Mouse (Mus musculus) heart, embryonic 12.5 days (tissue): ENCODE data around the gene Kif1b. TPM values are rescaled to one million over a fixed set of nuclear protein-coding genes. Genes with fewer than 3 reads are reported as not detected.

ENCODE experiments used
- ATAC-seq: fragments of 200-750 bp; cut with Nextera tagmentation; 2 replicates; pipeline ENCODE4 v1.8.0; 2017; ENCODE audit warnings: moderate TSS enrichment, moderate library complexity; ENCODE audit not compliant: insufficient number of reproducible peaks, low FRiP score
- H3K27ac ChIP-seq: fragments of 300-500 bp; sonication (generic); 2 replicates; pipeline ENCODE4 v1.5.1; 2016; ENCODE audit warnings: mild to moderate bottlenecking, moderate library complexity; ENCODE audit not compliant: poor library complexity, severe bottlenecking
- H3K27me3 ChIP-seq: fragments of 300-500 bp; sonication (generic); replicated peaks from 2 replicates; pipeline ENCODE4 v1.6.1; 2016; ENCODE audit warnings: mild to moderate bottlenecking, moderate library complexity
- H3K36me3 ChIP-seq: fragments of 300-500 bp; sonication (generic); 2 replicates; pipeline ENCODE4 v1.6.1; 2016; ENCODE audit warnings: mild to moderate bottlenecking, moderate library complexity
- H3K4me1 ChIP-seq: fragments of 300-500 bp; sonication (generic); replicated peaks from 2 replicates; pipeline ENCODE4 v1.6.1; 2016; ENCODE audit warnings: mild to moderate bottlenecking
- H3K4me2 ChIP-seq: fragments of 300-500 bp; sonication (generic); 2 replicates; pipeline ENCODE4 v1.6.1; 2016; ENCODE audit warnings: mild to moderate bottlenecking, moderate library complexity
- H3K4me3 ChIP-seq: fragments of 300-500 bp; sonication (generic); 2 replicates; pipeline ENCODE4 v1.5.1; 2016; ENCODE audit warnings: mild to moderate bottlenecking
- H3K9ac ChIP-seq: fragments of 300-500 bp; sonication (generic); 2 replicates; pipeline ENCODE4 v1.6.1; 2016; ENCODE audit warnings: mild to moderate bottlenecking, moderate library complexity
- H3K9me3 ChIP-seq: fragments of 300-500 bp; sonication (generic); replicated peaks from 2 replicates; pipeline ENCODE4 v1.6.1; 2016; ENCODE audit warnings: mild to moderate bottlenecking, moderate library complexity
- WGBS: fragments of 180-500 bp; shearing (Covaris S2); methylation state at CpG from one replicate; pipeline ENCODE4 v1.1.7; 2016; 5-methylcytosine and 5-hydroxymethylcytosine counted together
- polyA plus RNA-seq: library from polyadenylated mRNA; unstranded; fragments of >200 nt; fragmentation: Nextera tagmentation; extraction: Ambion mirVana; gene quantifications from 2 replicates; pipeline ENCODE4 v1.2.1, GENCODE M21; 2016

Kif1b gene
- polyA plus RNA-seq, result 60.1 and 62.9 TPM in 2 replicates

DNA sequence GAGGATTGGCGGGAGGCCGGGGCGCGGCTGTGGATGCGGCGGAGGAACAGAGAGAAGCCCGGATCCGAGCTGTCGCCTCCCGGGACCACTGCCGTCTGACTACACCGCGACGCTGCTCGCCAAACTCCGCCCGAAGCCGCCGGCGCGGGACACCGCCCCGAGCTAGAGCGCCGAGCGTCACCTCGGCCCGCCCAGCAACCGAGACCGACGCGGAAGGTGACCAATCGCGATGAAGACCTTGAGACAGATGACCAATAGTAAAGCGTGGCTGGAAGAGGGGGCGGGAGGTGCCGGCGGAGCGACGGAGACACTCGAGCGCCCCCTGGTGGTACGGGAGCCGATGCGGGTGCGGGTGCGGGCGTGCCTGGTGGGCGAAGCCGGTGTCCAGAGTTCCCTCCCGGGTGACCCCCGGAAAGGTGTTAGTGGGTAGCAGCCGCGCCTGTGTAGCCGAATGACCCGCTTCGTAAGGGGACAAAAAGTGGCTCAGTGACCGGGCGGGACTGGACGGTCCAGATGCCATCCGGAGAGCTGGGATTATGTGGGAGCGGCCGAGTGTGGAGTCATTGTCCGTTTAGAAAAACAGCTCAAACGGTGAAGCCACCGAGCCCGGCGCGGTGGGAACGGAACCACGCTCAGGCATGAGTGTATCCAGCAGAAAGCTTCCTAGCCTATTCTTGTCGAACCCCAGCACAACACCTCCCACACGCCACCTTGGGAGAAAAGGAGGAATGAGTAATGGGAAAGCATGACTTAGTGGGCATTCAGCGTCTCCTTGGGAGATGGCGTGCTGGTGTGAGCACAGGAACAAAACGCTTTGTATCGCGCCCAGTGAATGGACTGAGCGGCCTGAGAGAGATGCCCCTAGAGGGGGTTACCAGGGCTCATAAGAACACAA lies at the start of gene Kif1b:
Gene Kif1b (minus strand): TSS at position 98 of the 895 bp plus-strand sequence.
- Histone ChIP-seq H3K4me3 (peak within 1 kb of the TSS; percentile 94), H3K9ac (peak within 1 kb of the TSS; percentile 95), H3K27ac (peak within 1 kb of the TSS; percentile 93), H3K4me2 (peak within 1 kb of the TSS; percentile 90), H3K36me3 (no peaks in the 10 kb centered on the region), H3K27me3 (no peaks in the 10 kb centered on the region), H3K4me1 (peaks cover 29% of the 10 kb centered on the region), H3K9me3 (no peaks in the 10 kb centered on the region)
- WGBS, result under 1% methylated on average over 79 of the region's 79 CpGs
- ATAC-seq, result peak; percentile 99

GRCm38 (mm10) chr4:149354671-149355070 lies 47.2 kb upstream of the Kif1b start:
- no peak for ATAC-seq
- Histone ChIP-seq H3K27me3 (no peaks in the 10 kb centered on the region), H3K27ac (no peak overlapping the region), H3K9me3 (no peaks in the 10 kb centered on the region), H3K4me3 (no peak overlapping the region), H3K4me1 (peaks cover 8% of the 10 kb centered on the region; the same call in 1 of the 2 replicates), H3K4me2 (no peak overlapping the region), H3K9ac (no peak overlapping the region), H3K36me3 (peaks cover 96% of the 10 kb centered on the region)
- WGBS, result 96% methylated on average over 8 of the region's 8 CpGs

- Histone ChIP-seq H3K9me3 (no peaks in the 10 kb centered on the region), H3K4me1 (peaks cover 9% of the 10 kb centered on the region), H3K4me2 (no peak overlapping the region), H3K27ac (peak overlapping the region; percentile 42; the same call in 1 of the 2 replicates), H3K9ac (no peak overlapping the region), H3K4me3 (no peak overlapping the region), H3K36me3 (peaks cover 89% of the 10 kb centered on the region), H3K27me3 (no peaks in the 10 kb centered on the region)
- WGBS, result 61% methylated on average over 8 of the region's 8 CpGs
- no peak for ATAC-seq
Measured at GRCm38 (mm10) chr4:149351596-149352150, 44.2 kb upstream of the Kif1b start.

GRCm38 (mm10) chr4:149348963-149349362 lies 41.5 kb upstream of the Kif1b start:
- Histone ChIP-seq H3K4me3 (no peak overlapping the region), H3K27ac (no peak overlapping the region), H3K9ac (no peak overlapping the region), H3K36me3 (peaks cover 80% of the 10 kb centered on the region), H3K4me1 (peaks cover 31% of the 10 kb centered on the region), H3K4me2 (no peak overlapping the region), H3K27me3 (no peaks in the 10 kb centered on the region), H3K9me3 (no peaks in the 10 kb centered on the region)
- ATAC-seq, result no peak
- WGBS, result 80% methylated on average over 5 of the region's 5 CpGs

GRCm38 (mm10) chr4:149345873-149346272 lies 38.4 kb upstream of the Kif1b start:
- ATAC-seq, result peak; percentile 52
- Histone ChIP-seq H3K27me3 (no peaks in the 10 kb centered on the region), H3K27ac (peak overlapping the region; percentile 77), H3K4me3 (no peak overlapping the region), H3K9ac (no peak overlapping the region), H3K9me3 (no peaks in the 10 kb centered on the region), H3K4me1 (peaks cover 32% of the 10 kb centered on the region), H3K36me3 (peaks cover 81% of the 10 kb centered on the region), H3K4me2 (no peak overlapping the region)
- WGBS, result 48% methylated on average over 5 of the region's 5 CpGs

DNA sequence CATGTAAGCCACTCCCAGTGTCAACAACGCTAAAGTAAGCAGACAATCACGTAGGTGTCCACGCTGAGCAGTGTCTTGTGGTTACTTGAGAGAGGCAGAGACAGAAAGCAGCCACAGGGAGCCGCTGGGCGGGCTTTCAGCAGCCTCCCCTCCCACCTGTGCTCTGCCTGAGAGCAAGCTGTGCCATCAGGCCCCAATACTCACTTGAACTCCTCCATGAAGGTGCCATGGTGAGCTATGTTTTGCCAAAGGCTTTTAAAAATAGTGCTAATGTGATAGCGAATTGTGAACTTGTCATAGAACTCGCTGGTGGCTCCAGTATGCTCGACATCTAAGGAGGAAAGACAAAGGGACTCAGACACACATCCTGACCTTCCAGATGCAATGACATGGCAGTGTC lies 36.8 kb upstream of the Kif1b start:
- H3K36me3 ChIP-seq, result peaks cover 70% of the 10 kb centered on the region
- no peaks in the 10 kb centered on the region for H3K27me3 ChIP-seq
- no peak overlapping the region for H3K4me3 ChIP-seq
- H3K27ac ChIP-seq, result no peak overlapping the region
- H3K4me2 ChIP-seq, result no peak overlapping the region
- no peak for ATAC-seq
- no peak overlapping the region for H3K9ac ChIP-seq
- H3K4me1 ChIP-seq, result peaks cover 47% of the 10 kb centered on the region
- no peaks in the 10 kb centered on the region for H3K9me3 ChIP-seq
- 69% methylated on average over 8 of the region's 8 CpGs for WGBS

DNA sequence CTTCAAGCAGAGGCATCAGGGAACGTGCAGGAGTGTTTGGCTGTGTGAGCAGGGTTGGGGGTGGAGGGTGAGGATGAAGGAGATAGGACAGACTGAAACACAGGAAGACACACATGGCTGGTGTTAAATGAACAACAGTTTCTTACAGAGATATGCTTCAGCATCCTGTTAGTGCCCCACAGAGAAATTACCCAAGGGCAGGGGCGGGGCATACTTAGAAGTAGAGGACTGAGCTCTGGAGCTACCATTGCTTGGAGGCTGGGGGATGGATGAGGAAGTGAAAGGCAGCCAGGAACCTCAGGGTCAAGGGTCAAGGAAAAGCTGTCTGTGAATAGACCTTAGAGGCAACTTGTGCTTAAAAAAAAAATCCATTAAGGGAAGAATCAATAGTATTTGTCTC lies 33.2 kb upstream of the Kif1b start:
- H3K27ac ChIP-seq, result peak overlapping the region; percentile 41; the same call in 1 of the 2 replicates
- peak; percentile 35; the same call in 1 of the 2 replicates for ATAC-seq
- H3K36me3 ChIP-seq, result peaks cover 59% of the 10 kb centered on the region

GRCm38 (mm10) chr4:149339426-149340214 lies 32.1 kb upstream of the Kif1b start:
- Histone ChIP-seq H3K36me3 (peaks cover 64% of the 10 kb centered on the region), H3K4me2 (no peak overlapping the region), H3K9ac (0 out of 2 replicates have a peak overlapping the region, but pooled peaks have one; percentile 7), H3K9me3 (no peaks in the 10 kb centered on the region), H3K4me1 (peaks cover 66% of the 10 kb centered on the region), H3K27ac (peak overlapping the region; percentile 41; the same call in 1 of the 2 replicates), H3K27me3 (no peaks in the 10 kb centered on the region), H3K4me3 (no peak overlapping the region)
- 39% methylated on average over 5 of the region's 5 CpGs for WGBS
- ATAC-seq, result no peak

More for the DNA sequence above, 33.2 kb upstream of the Kif1b start:
- H3K4me1 ChIP-seq, result peaks cover 71% of the 10 kb centered on the region
- WGBS, result 39% methylated on average over 2 of the region's 2 CpGs
- no peaks in the 10 kb centered on the region for H3K27me3 ChIP-seq
- no peaks in the 10 kb centered on the region for H3K9me3 ChIP-seq
- no peak overlapping the region for H3K4me3 ChIP-seq
- H3K4me2 ChIP-seq, result no peak overlapping the region
- no peak overlapping the region for H3K9ac ChIP-seq

GRCm38 (mm10) chr4:149338137-149338536 lies 30.6 kb upstream of the Kif1b start:
- H3K4me3 ChIP-seq, result no peak overlapping the region
- H3K27ac ChIP-seq, result peak overlapping the region; percentile 39; the same call in 1 of the 2 replicates
- WGBS, result 44% methylated on average over 2 of the region's 2 CpGs
- H3K9me3 ChIP-seq, result no peaks in the 10 kb centered on the region
- no peaks in the 10 kb centered on the region for H3K27me3 ChIP-seq
- peaks cover 63% of the 10 kb centered on the region for H3K36me3 ChIP-seq
- ATAC-seq, result no peak
- peaks cover 61% of the 10 kb centered on the region for H3K4me1 ChIP-seq
- H3K9ac ChIP-seq, result no peak overlapping the region
- no peak overlapping the region for H3K4me2 ChIP-seq

DNA sequence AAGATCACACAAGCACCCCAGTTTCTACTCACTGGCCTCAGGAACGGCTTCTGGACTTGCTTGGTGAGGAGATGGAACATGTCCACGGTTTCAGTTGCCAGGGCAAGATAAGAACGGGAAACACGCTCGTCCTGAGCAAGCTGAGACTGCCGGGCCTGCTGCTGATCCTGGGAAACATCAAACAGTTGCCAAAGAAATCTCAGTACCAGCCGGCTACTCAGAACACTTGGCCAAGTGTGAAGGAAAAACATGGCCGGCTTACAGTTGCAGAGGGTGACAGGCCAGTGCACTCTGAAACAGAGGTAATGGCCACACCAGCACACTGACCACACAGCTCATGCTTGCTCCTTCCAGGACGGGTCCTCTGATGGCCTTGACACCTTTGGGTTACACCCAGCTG lies 29.9 kb upstream of the Kif1b start:
- H3K4me3 ChIP-seq, result no peak overlapping the region
- H3K27ac ChIP-seq, result peak overlapping the region; percentile 39
- no peak overlapping the region for H3K4me2 ChIP-seq
- peaks cover 63% of the 10 kb centered on the region for H3K36me3 ChIP-seq
- H3K27me3 ChIP-seq, result no peaks in the 10 kb centered on the region
- no peaks in the 10 kb centered on the region for H3K9me3 ChIP-seq
- peaks cover 61% of the 10 kb centered on the region for H3K4me1 ChIP-seq
- 0 out of 2 replicates have a peak, but pooled peaks have one; percentile 5 for ATAC-seq
- H3K9ac ChIP-seq, result no peak overlapping the region
- WGBS, result 15% methylated on average over 9 of the region's 9 CpGs
